Mouse (Mus musculus): ENCODE data around the gene Gm5169.
"Not testable (repeated sequence)": the region's sequence is repeated elsewhere in the genome, so short reads cannot be mapped to it uniquely, and the experiment has no call there.

GRCm38 (mm10) chrX:25347424-25347823 lies 46.2 kb upstream of the Gm5169 start:
- TF ChIP-seq POLR2A (IDR thresholded peaks at IDR 0.05; ENCODE audit: insufficient read length, low read depth); USF1 (IDR thresholded peaks at IDR 0.05; ENCODE audit: low read depth); MYOG (IDR thresholded peaks at IDR 0.05; ENCODE audit: control insufficient read depth in 1 of 3, insufficient read depth in 1 of 3, insufficient read length in 2 of 3, low read depth in 2 of 3); E2F4 (IDR thresholded peaks at IDR 0.05; ENCODE audit: insufficient read depth); MYOD1 (IDR thresholded peaks at IDR 0.05; ENCODE audit: control insufficient read depth in 1 of 3, insufficient read length in 2 of 3, low read depth in 2 of 3); MAX (IDR thresholded peaks at IDR 0.05; ENCODE audit: low read depth); SRF (IDR thresholded peaks at IDR 0.05; ENCODE audit: control insufficient read depth, insufficient read length, low read depth); CEBPB (IDR thresholded peaks at IDR 0.05; ENCODE audit: insufficient read depth, poor library complexity, severe bottlenecking); POLR2AphosphoS2 (IDR thresholded peaks at IDR 0.05; ENCODE audit: insufficient read length, low read depth); TCF12 (IDR thresholded peaks at IDR 0.05; ENCODE audit: insufficient read depth, poor library complexity, severe bottlenecking); TCF3 (IDR thresholded peaks at IDR 0.05; ENCODE audit: insufficient read length, low read depth); REST (IDR thresholded peaks at IDR 0.05; ENCODE audit: insufficient read depth, insufficient read length): not testable (repeated sequence)

All from myocyte (in vitro differentiated cells).